Mouse (Mus musculus) cerebellum, postnatal 14 days (tissue): ENCODE results near the gene Hint3.
"Not testable (repeated sequence)": the region's sequence is repeated elsewhere in the genome, so short reads cannot be mapped to it uniquely, and the experiment has no call there.

Source experiments
- DNase-seq, 2 experiments: peaks; one replicate each; pipeline ENCODE4 v3.0.0; 2021; ENCODE audit warnings: mixed read lengths in 2 of 2

The Hint3 gene

GRCm38 (mm10) chr10:30629513-30629912 is at the start of gene Hint3:
Gene Hint3, minus strand, starts transcription at chr10:30629632.
- DNase-seq, result no peak

- no peak for DNase-seq
These were observed 48.6 kb upstream of the Hint3 start for GRCm38 (mm10) chr10:30678051-30678450.

- no peak for DNase-seq
These were observed 45.4 kb upstream of the Hint3 start for GRCm38 (mm10) chr10:30674825-30675224.

GRCm38 (mm10) chr10:30666580-30666979 is 37.1 kb upstream of the Hint3 start:
- no peak for DNase-seq

- DNase-seq, result no peak
These were observed 31.3 kb upstream of the Hint3 start for GRCm38 (mm10) chr10:30660564-30661328.

GRCm38 (mm10) chr10:30655655-30656054 is 26.2 kb upstream of the Hint3 start:
- DNase-seq, result no peak

- no peak for DNase-seq
These were observed 18.2 kb upstream of the Hint3 start for GRCm38 (mm10) chr10:30647681-30648080.

GRCm38 (mm10) chr10:30638216-30638615 is 8.8 kb upstream of the Hint3 start:
- no peak for DNase-seq

- DNase-seq, result not testable (repeated sequence)
These were observed 7.2 kb upstream of the Hint3 start for GRCm38 (mm10) chr10:30636474-30637154.

- no peak for DNase-seq
These were observed 3.3 kb upstream of the Hint3 start for GRCm38 (mm10) chr10:30632718-30633117.

GRCm38 (mm10) chr10:30629977-30630376 is 545 bp upstream of the Hint3 start:
- DNase-seq, result no peak

GRCm38 (mm10) chr10:30628444-30628843 is 988 bp downstream of the Hint3 start:
- DNase-seq, result not testable (repeated sequence)

- DNase-seq, result no peak
These were observed 1.9 kb downstream of the Hint3 start for GRCm38 (mm10) chr10:30627548-30627947.

- no peak for DNase-seq
These were observed 5.0 kb downstream of the Hint3 start for GRCm38 (mm10) chr10:30624161-30625019.

- DNase-seq, result no peak
These were observed 6.5 kb downstream of the Hint3 start for GRCm38 (mm10) chr10:30622928-30623327.

- no peak for DNase-seq
These were observed 10.6 kb downstream of the Hint3 start for GRCm38 (mm10) chr10:30618918-30619210.

GRCm38 (mm10) chr10:30618091-30618917 is 11.1 kb downstream of the Hint3 start:
- DNase-seq, result peak; percentile 98 to 99

GRCm38 (mm10) chr10:30613039-30613438 is 16.4 kb downstream of the Hint3 start:
- no peak for DNase-seq

- DNase-seq, result no peak
These were observed 19.8 kb downstream of the Hint3 start for GRCm38 (mm10) chr10:30609614-30610013.

GRCm38 (mm10) chr10:30608109-30608508 is 21.3 kb downstream of the Hint3 start:
- no peak for DNase-seq

- DNase-seq, result peak; percentile 92
These were observed 28.9 kb downstream of the Hint3 start, which contains the start of gene Trmt11 for GRCm38 (mm10) chr10:30600542-30600966. Gene Trmt11, minus strand, starts transcription at chr10:30600749.

- DNase-seq, result no peak
These were observed 29.3 kb downstream of the Hint3 start for GRCm38 (mm10) chr10:30600094-30600534.
